Mouse (Mus musculus) heart, embryonic 11.5 days (tissue): ENCODE data around the gene Pcyt2. TPM values are rescaled to one million over a fixed set of nuclear protein-coding genes. Genes with fewer than 3 reads are reported as not detected.

ENCODE experiments used
- ATAC-seq: fragments of 200-750 bp; cut with Nextera tagmentation; replicated peaks from 2 replicates; pipeline ENCODE4 v1.8.0; 2017; ENCODE audit warnings: moderate library complexity; ENCODE audit not compliant: insufficient number of reproducible peaks, low FRiP score, low TSS enrichment
- H3K27ac ChIP-seq: fragments of 300-500 bp; sonication (generic); 2 replicates; pipeline ENCODE4 v1.5.1; 2014; ENCODE audit warnings: mild to moderate bottlenecking, low read depth, low read length
- H3K27me3 ChIP-seq: fragments of 300-500 bp; sonication (generic); 2 replicates; pipeline ENCODE4 v1.6.1; 2014; ENCODE audit warnings: mild to moderate bottlenecking, low read length, mixed read lengths; ENCODE audit not compliant: control insufficient read depth, insufficient read depth
- H3K36me3 ChIP-seq: fragments of 300-500 bp; sonication (generic); 2 replicates; pipeline ENCODE4 v1.6.1; 2014; ENCODE audit warnings: mild to moderate bottlenecking, low read length, moderate library complexity, mixed read lengths; ENCODE audit not compliant: control insufficient read depth, insufficient read depth
- H3K4me1 ChIP-seq: fragments of 300-500 bp; sonication (generic); 2 replicates; pipeline ENCODE4 v1.6.1; 2014; ENCODE audit warnings: low read length; ENCODE audit not compliant: control insufficient read depth, insufficient read depth
- H3K4me2 ChIP-seq: fragments of 300-500 bp; sonication (generic); 2 replicates; pipeline ENCODE4 v1.6.1; 2014; ENCODE audit warnings: mild to moderate bottlenecking, moderate library complexity
- H3K4me3 ChIP-seq: fragments of 300-500 bp; sonication (generic); 2 replicates; pipeline ENCODE4 v1.5.1; 2014; ENCODE audit warnings: low read depth, low read length
- H3K9ac ChIP-seq: fragments of 300-500 bp; sonication (generic); 2 replicates; pipeline ENCODE4 v1.6.1; 2014; ENCODE audit warnings: mild to moderate bottlenecking, low read depth, low read length, moderate library complexity
- H3K9me3 ChIP-seq: fragments of 300-500 bp; sonication (generic); replicated peaks from 2 replicates; pipeline ENCODE4 v1.6.1; 2016; ENCODE audit warnings: low read length; ENCODE audit not compliant: control insufficient read depth
- whole genome bisulfite sequencing: fragments of 180-500 bp; shearing (Covaris S2); extraction: QIAGEN DNeasy Blood & Tissue Kit; methylation state at CpG from one replicate; pipeline ENCODE4 v1.1.7; 2014; ENCODE audit not compliant: insufficient replicate concordance; 5-methylcytosine and 5-hydroxymethylcytosine counted together
- polyA plus RNA-seq: library from polyadenylated mRNA; unstranded; fragments of >200 nt; fragmentation: Nextera tagmentation; extraction: Ambion mirVana; gene quantifications from 2 replicates; pipeline ENCODE4 v1.2.1, GENCODE M21; 2014

The Pcyt2 gene
- polyA plus RNA-seq, 1 experiment from 2014 or later: 79.9 TPM

DNA sequence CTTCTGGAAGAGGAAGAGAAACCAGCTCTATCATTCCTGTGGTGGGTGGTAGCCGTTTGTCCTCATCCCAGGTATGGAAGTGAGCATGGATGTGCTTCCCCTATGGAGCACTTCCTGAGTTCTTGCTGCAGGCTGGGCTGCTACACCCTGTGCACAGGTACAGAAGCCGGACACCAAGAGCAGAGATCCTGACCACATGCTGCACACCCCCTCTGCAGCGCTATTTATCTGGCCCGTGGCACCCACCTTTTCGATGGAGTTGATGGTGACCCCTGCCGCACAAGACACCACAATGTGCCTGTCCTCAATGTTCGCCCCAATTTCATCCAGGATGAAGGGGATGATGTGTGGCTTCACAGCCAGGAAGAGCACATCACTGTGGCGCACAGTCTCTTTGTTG lies 24.1 kb upstream of the Pcyt2 start:
- 84% methylated on average over 8 of the region's 8 CpGs for WGBS
- Histone ChIP-seq H3K27me3 (peaks cover 9% of the 10 kb centered on the region; the same call in 1 of the 2 replicates), H3K4me2 (no peak overlapping the region), H3K27ac (no peak overlapping the region), H3K9ac (no peak overlapping the region), H3K9me3 (no peaks in the 10 kb centered on the region), H3K36me3 (no peaks in the 10 kb centered on the region), H3K4me1 (peaks cover 13% of the 10 kb centered on the region; the same call in 1 of the 2 replicates), H3K4me3 (no peak overlapping the region)
- ATAC-seq: no peak

DNA sequence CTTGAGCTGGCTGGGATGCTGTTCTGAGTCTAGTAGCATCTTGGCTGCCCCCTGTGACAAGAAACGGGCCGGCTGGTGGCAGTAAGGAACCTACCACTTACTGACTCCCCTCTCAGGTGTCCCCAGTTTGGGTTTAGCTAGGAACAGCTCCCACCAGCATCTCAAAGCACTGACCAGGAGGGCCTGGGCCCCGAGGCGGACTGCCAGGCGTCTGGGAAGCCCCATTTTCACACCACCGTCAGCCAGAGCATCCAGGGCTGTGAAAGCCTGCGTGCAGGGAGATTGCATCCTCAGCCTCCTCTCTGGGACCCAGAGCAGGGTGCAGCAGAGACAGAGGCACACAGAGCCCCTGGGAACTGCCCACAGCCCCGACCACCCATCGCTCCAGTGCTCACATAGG lies 23.5 kb upstream of the Pcyt2 start:
- H3K4me2 ChIP-seq: no peak overlapping the region
- no peak overlapping the region for H3K4me3 ChIP-seq
- H3K9me3 ChIP-seq: no peaks in the 10 kb centered on the region
- H3K27me3 ChIP-seq: peaks cover 9% of the 10 kb centered on the region; the same call in 1 of the 2 replicates
- 51% methylated on average over 9 of the region's 9 CpGs for WGBS
- H3K9ac ChIP-seq: no peak overlapping the region
- H3K27ac ChIP-seq: no peak overlapping the region
- H3K4me1 ChIP-seq: peaks cover 12% of the 10 kb centered on the region; the same call in 1 of the 2 replicates
- no peak for ATAC-seq
- no peaks in the 10 kb centered on the region for H3K36me3 ChIP-seq

DNA sequence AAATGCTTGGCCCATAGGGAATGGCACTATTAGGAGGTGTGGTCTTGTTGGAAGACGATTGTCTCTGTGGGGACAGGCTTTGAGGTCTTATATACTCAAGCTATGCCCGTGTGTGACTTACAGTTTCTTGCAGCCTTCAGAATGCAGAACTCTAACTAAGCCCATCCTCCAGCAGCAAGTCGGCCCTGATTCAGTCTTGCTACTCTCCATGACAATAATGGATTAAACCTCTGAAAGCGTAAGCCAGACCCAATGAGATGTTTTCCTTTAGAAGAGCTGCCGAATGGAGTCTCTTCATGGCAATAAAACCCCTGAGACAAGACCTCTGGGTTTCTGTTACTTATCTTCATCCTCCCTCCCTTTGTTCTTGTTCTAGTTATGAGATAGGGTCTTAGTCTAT lies 17.1 kb upstream of the Pcyt2 start:
- Histone ChIP-seq H3K9ac (no peak overlapping the region), H3K4me2 (no peak overlapping the region), H3K27me3 (no peaks in the 10 kb centered on the region), H3K4me3 (no peak overlapping the region), H3K9me3 (no peaks in the 10 kb centered on the region), H3K36me3 (no peaks in the 10 kb centered on the region), H3K27ac (no peak overlapping the region), H3K4me1 (peaks cover 28% of the 10 kb centered on the region)
- no peak for ATAC-seq
- WGBS: 79% methylated on average over 5 of the region's 5 CpGs

DNA sequence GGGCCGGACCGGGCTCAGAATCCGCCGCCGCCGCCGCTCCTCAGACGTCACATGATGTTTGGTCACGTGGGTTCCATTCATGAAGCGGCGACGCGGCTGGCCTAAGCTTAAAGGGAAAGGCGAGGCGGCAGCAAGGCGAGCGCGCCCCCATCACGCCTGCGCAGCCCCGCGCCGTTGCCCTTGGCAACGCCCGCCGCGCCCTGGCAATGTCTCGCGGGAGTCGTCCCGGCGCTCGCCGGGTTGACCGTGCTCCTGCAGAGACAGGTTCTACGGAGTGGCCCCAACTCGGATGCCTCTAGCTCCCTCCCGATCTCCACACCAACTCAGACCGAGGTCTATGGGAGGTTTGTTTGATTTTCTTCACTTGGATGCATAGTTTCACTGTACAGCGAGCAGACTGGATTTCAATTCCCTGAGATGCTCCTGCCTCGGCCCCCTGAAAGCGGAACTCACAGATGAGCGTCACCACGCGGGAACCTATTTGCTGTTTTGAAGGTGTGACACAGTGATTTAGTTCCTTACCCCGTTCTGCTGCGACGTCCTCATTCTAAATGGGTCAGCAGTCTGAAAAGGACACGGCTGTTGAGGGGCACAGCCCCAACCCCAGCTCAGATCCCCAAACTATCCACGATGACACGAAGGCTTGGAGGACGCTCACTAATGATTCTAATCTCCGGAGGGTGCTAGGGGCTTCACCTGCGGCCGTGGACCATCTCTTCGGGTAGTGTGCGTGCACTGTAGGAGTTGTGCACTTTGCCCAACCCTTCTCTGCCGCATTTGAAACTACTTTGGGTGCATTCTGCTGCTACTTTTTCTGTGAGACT lies 16.0 kb upstream of the Pcyt2 start, which contains the start of gene Mafg:
Mafg (minus strand) TSS at position 81 of the 824 bp plus-strand sequence.
- H3K4me3 ChIP-seq: peak within 1 kb of the TSS; percentile 92
- H3K9ac ChIP-seq: peak within 1 kb of the TSS; percentile 90
- 9% methylated on average over 58 of the region's 58 CpGs for WGBS
- ATAC-seq: peak; percentile 85
- no peaks in the 10 kb centered on the region for H3K9me3 ChIP-seq
- peaks cover 7% of the 10 kb centered on the region; the same call in 1 of the 2 replicates for H3K36me3 ChIP-seq
- peaks cover 36% of the 10 kb centered on the region for H3K4me1 ChIP-seq
- H3K27me3 ChIP-seq: no peaks in the 10 kb centered on the region
- peak within 1 kb of the TSS; percentile 91 for H3K4me2 ChIP-seq
- H3K27ac ChIP-seq: peak within 1 kb of the TSS; percentile 94

DNA sequence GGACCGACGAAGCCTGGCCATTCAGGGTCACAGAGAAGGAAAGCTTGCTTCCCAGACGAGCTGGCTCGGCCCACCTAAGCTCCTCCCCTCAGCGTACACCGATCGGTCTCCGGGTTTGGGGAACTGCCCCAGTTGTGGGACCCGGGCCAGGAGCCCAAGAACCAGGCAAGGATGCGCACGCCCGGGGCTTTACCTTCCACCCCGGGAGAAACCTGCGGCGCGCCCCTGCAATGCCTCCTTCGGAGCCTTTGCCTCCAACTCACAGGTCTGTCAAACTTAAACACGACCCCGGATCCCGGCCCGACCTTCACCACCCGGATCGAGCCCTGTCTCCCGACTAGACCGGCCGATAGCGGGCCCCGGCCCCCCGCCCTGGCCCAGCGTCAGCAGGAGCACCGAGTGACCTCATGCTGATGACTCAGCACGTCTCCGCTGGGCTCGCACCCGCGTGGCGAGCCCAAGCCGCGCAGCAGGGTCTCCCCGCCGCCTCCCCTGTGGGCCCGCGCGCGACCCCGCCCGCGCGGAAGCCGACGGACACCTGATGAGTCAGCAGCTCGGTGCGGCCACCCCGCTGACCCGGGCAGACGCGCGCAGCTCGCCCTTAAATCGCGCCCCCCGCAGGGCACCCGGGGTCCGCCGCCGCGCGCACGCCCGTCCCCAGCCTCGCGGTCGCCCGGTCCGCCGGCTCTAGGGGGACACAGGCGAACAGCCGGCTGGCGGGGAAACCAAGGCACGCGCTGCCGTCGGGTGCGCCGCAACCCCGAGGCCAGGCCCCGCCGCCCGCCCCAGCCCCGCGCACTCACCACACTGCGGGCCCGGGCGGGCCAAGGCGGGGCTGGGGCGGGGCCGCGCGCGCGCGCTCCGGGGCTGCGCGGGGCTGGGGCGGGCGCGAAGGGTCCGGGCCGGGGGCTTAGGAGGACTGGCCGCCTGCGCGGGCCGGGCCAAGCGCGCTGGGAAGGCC lies 15.1 kb upstream of the Pcyt2 start:
- under 1% methylated on average over 90 of the region's 116 CpGs for WGBS
- H3K9ac ChIP-seq: peak overlapping the region; percentile 90

DNA sequence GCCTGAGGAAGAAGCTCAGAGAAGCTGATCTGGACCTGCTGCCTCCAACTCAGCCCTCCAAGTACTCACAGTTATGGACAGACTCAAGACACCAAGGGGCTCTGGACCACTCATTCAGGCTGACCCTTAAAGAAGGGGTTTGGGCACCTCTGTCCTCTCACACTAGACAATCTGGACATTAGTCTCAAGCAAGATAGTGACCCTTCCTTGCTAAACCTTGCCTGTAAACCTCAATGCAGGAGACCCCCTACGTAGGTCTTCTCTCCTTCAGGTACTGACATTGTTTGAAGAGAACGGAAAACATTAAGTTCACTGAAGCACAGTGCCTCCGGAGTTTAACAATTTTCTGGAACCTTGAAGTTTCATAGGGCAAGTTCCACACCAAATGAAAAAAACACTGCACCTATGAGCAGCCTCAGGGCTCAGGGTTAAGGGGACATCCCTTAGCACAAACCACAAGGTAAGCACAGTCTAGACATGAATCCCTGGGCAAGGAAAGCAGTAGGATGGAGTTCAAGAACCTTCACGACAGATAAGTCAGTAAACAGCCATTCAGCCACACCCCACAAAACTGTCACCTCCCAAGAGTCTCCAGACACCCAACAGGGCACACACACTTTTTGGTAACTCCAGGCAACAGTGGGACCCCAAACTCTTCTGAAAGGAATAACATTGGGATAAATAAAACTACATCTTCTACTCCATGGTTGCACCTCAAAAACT lies 14.2 kb upstream of the Pcyt2 start:
- H3K4me3 ChIP-seq: peak overlapping the region; percentile 92
- ATAC-seq: no peak
- H3K4me1 ChIP-seq: peaks cover 36% of the 10 kb centered on the region
- peak overlapping the region; percentile 94 for H3K27ac ChIP-seq
- peaks cover 9% of the 10 kb centered on the region; the same call in 1 of the 2 replicates for H3K36me3 ChIP-seq
- no peaks in the 10 kb centered on the region for H3K9me3 ChIP-seq
- 64% methylated on average over 4 of the region's 4 CpGs for WGBS
- H3K27me3 ChIP-seq: no peaks in the 10 kb centered on the region
- H3K4me2 ChIP-seq: peak overlapping the region; percentile 91
- peak overlapping the region; percentile 90 for H3K9ac ChIP-seq

More for the DNA sequence above, 15.1 kb upstream of the Pcyt2 start:
- peaks cover 36% of the 10 kb centered on the region for H3K4me1 ChIP-seq
- H3K9me3 ChIP-seq: no peaks in the 10 kb centered on the region
- peaks cover 9% of the 10 kb centered on the region; the same call in 1 of the 2 replicates for H3K36me3 ChIP-seq
- H3K27ac ChIP-seq: peak overlapping the region; percentile 94
- peak; percentile 81 for ATAC-seq
- H3K27me3 ChIP-seq: no peaks in the 10 kb centered on the region
- H3K4me2 ChIP-seq: peak overlapping the region; percentile 91
- peak overlapping the region; percentile 92 for H3K4me3 ChIP-seq

DNA sequence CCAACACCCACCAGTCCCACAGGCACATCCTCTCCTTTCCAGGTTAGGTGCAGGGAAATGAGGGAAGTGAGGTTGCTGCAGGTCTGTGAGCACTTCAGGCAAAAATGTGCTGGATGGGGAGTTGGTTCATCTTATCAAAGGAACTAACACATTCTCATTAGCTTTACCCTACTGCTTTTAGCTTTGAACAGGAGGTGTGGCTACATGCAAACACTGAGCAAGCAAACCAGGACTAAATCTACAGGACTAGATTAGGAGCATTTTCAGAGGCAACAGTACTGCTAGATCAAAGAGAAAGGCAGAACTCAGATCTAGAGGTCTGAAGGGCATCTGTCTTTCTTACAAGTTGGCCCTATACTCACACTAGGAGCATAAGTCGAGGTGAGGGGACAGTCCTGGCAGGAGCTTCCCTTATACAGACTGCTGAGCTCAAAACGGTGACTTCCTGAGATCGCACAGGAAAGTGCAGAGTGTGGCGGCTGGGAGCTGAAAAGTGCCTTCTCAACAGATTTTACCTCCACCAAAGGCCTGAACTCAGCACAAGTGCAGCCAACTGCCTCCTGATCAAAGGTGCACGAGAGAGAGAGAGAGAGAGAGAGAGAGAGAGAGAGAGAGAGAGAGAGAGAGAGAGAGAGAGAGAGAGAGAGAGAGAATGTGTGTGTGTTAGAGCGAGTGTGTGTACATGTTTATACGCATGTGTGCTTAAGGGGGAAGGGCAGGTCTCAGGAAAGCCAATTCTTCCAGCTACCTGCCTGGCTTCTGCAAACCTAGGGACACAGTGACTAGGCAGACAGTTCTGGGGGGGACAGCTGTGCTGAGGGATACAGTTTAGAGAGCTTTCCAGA lies 13.4 kb upstream of the Pcyt2 start:
- Histone ChIP-seq H3K9me3 (no peaks in the 10 kb centered on the region), H3K4me3 (peak overlapping the region; percentile 92), H3K4me2 (peak overlapping the region; percentile 91), H3K27ac (peak overlapping the region; percentile 83), H3K36me3 (peaks cover 9% of the 10 kb centered on the region; the same call in 1 of the 2 replicates), H3K4me1 (peaks cover 36% of the 10 kb centered on the region), H3K9ac (peak overlapping the region; percentile 69), H3K27me3 (no peaks in the 10 kb centered on the region)
- ATAC-seq: no peak
- 28% methylated on average over 7 of the region's 7 CpGs for WGBS
